Mouse (Mus musculus) stomach, embryonic 14.5 days (tissue): ENCODE data around the gene Lyz2. TPM values are rescaled to one million over a fixed set of nuclear protein-coding genes. Genes with fewer than 3 reads are reported as not detected.
"Not testable (repeated sequence)": the region's sequence is repeated elsewhere in the genome, so short reads cannot be mapped to it uniquely, and the experiment has no call there.

Source experiments
- ATAC-seq: fragments of 200-750 bp; cut with Nextera tagmentation; 2 replicates; pipeline ENCODE4 v1.8.0; 2017; ENCODE audit warnings: low read depth, moderate TSS enrichment; ENCODE audit not compliant: insufficient number of reproducible peaks, insufficient read depth, low FRiP score
- H3K27ac ChIP-seq: fragments of 300-500 bp; sonication (generic); 2 replicates; pipeline ENCODE4 v1.5.1; 2014; ENCODE audit warnings: mild to moderate bottlenecking, low read length, moderate library complexity, mixed read lengths
- H3K27me3 ChIP-seq: fragments of 300-500 bp; sonication (generic); 2 replicates; pipeline ENCODE4 v1.6.1; 2014; ENCODE audit warnings: low read length, control low read depth, mixed read lengths; ENCODE audit not compliant: control insufficient read depth, insufficient read depth
- H3K36me3 ChIP-seq: fragments of 300-500 bp; sonication (generic); 2 replicates; pipeline ENCODE4 v1.6.1; 2014; ENCODE audit warnings: mild to moderate bottlenecking, control low read depth, low read length, moderate library complexity, mixed read lengths; ENCODE audit not compliant: control insufficient read depth, insufficient read depth
- H3K4me1 ChIP-seq: fragments of 300-500 bp; sonication (generic); 2 replicates; pipeline ENCODE4 v1.6.1; 2014; ENCODE audit warnings: low read length, control low read depth, mixed read lengths; ENCODE audit not compliant: control insufficient read depth, insufficient read depth
- H3K4me2 ChIP-seq: fragments of 300-500 bp; sonication (generic); replicated peaks from 2 replicates; pipeline ENCODE4 v1.6.1; 2014; ENCODE audit warnings: low read depth, low read length, control low read depth
- H3K4me3 ChIP-seq: fragments of 300-500 bp; sonication (generic); 2 replicates; pipeline ENCODE4 v1.5.1; 2014; ENCODE audit warnings: low read depth, low read length, control low read depth
- H3K9ac ChIP-seq: fragments of 300-500 bp; sonication (generic); replicated peaks from 2 replicates; pipeline ENCODE4 v1.6.1; 2014; ENCODE audit warnings: low read depth, mild to moderate bottlenecking, control low read depth, low read length, moderate library complexity, mixed read lengths
- H3K9me3 ChIP-seq: fragments of 300-500 bp; sonication (generic); 2 replicates; pipeline ENCODE4 v1.6.1; 2016; ENCODE audit warnings: low read depth, low read length, control low read depth; ENCODE audit not compliant: control insufficient read depth
- WGBS: fragments of 180-500 bp; shearing (Covaris S2); extraction: QIAGEN DNeasy Blood & Tissue Kit; methylation state at CpG from one replicate; pipeline ENCODE4 v1.1.7; 2014; 5-methylcytosine and 5-hydroxymethylcytosine counted together
- polyA plus RNA-seq: library from polyadenylated mRNA; unstranded; fragments of >200 nt; fragmentation: Nextera tagmentation; extraction: Ambion mirVana; gene quantifications from 2 replicates; pipeline ENCODE4 v1.2.1, GENCODE M21; 2014

The Lyz2 gene
- polyA plus RNA-seq, 1 experiment from 2014 or later: 65.7 TPM

- 91% methylated on average over 9 of the region's 9 CpGs for WGBS
- H3K4me1 ChIP-seq: no peaks in the 10 kb centered on the region
These were observed 6.3 kb upstream of the Lyz2 start for GRCm38 (mm10) chr10:117288197-117289033.

GRCm38 (mm10) chr10:117287226-117287850, 5.2 kb upstream of the Lyz2 start:
- WGBS: 77% methylated on average over 3 of the region's 3 CpGs

More at GRCm38 (mm10) chr10:117288197-117289033, 6.3 kb upstream of the Lyz2 start:
- no peak overlapping the region for H3K27ac ChIP-seq
- H3K36me3 ChIP-seq: no peaks in the 10 kb centered on the region
- H3K9ac ChIP-seq: no peak overlapping the region
- H3K27me3 ChIP-seq: no peaks in the 10 kb centered on the region
- H3K9me3 ChIP-seq: no peaks in the 10 kb centered on the region
- H3K4me2 ChIP-seq: no peak overlapping the region
- no peak overlapping the region for H3K4me3 ChIP-seq
- ATAC-seq: no peak

GRCm38 (mm10) chr10:117286366-117286970, 4.3 kb upstream of the Lyz2 start:
- Histone ChIP-seq H3K4me2 (no peak overlapping the region), H3K9ac (no peak overlapping the region), H3K4me3 (no peak overlapping the region), H3K36me3 (no peaks in the 10 kb centered on the region), H3K9me3 (no peaks in the 10 kb centered on the region), H3K27me3 (no peaks in the 10 kb centered on the region), H3K4me1 (no peaks in the 10 kb centered on the region), H3K27ac (no peak overlapping the region)
- WGBS: 91% methylated on average over 6 of the region's 6 CpGs
- ATAC-seq: no peak

More at GRCm38 (mm10) chr10:117287226-117287850, 5.2 kb upstream of the Lyz2 start:
- Histone ChIP-seq H3K4me1 (no peaks in the 10 kb centered on the region), H3K27me3 (no peaks in the 10 kb centered on the region), H3K9me3 (no peaks in the 10 kb centered on the region), H3K4me3 (no peak overlapping the region), H3K27ac (no peak overlapping the region), H3K4me2 (no peak overlapping the region), H3K9ac (no peak overlapping the region), H3K36me3 (no peaks in the 10 kb centered on the region)
- no peak for ATAC-seq

- H3K4me2 ChIP-seq, H3K27ac ChIP-seq, ATAC-seq, H3K36me3 ChIP-seq, H3K4me1 ChIP-seq, H3K9ac ChIP-seq, H3K27me3 ChIP-seq, H3K9me3 ChIP-seq, H3K4me3 ChIP-seq: not testable (repeated sequence)
- WGBS: 65% methylated on average over 2 of the region's 7 CpGs
These were observed 3.5 kb upstream of the Lyz2 start for GRCm38 (mm10) chr10:117285584-117285983.

- Histone ChIP-seq H3K27me3 (no peaks in the 10 kb centered on the region), H3K4me3 (no peak overlapping the region), H3K9ac (no peak overlapping the region), H3K9me3 (no peaks in the 10 kb centered on the region), H3K4me1 (no peaks in the 10 kb centered on the region), H3K27ac (no peak overlapping the region), H3K4me2 (no peak overlapping the region), H3K36me3 (no peaks in the 10 kb centered on the region)
- WGBS: 78% methylated on average over 10 of the region's 10 CpGs
- ATAC-seq: no peak
These were observed 2.7 kb upstream of the Lyz2 start for GRCm38 (mm10) chr10:117284578-117285520.

- no peak for ATAC-seq
- Histone ChIP-seq H3K4me1 (no peaks in the 10 kb centered on the region), H3K9ac (no peak overlapping the region), H3K36me3 (no peaks in the 10 kb centered on the region), H3K27ac (no peak overlapping the region), H3K27me3 (no peaks in the 10 kb centered on the region), H3K4me3 (no peak overlapping the region), H3K9me3 (no peaks in the 10 kb centered on the region), H3K4me2 (no peak overlapping the region)
- WGBS: 82% methylated on average over 7 of the region's 7 CpGs
These were observed 1.9 kb upstream of the Lyz2 start for GRCm38 (mm10) chr10:117283871-117284577.

- not testable (repeated sequence) for H3K27ac ChIP-seq, H3K4me3 ChIP-seq, H3K4me1 ChIP-seq, H3K9me3 ChIP-seq, H3K9ac ChIP-seq, H3K36me3 ChIP-seq, ATAC-seq, H3K27me3 ChIP-seq, H3K4me2 ChIP-seq
- 85% methylated on average over 4 of the region's 4 CpGs for WGBS
These were observed 1.1 kb upstream of the Lyz2 start for GRCm38 (mm10) chr10:117283196-117283595.
